ENCODE assay signal across 8 mouse cellular contexts in genomic region chr19:3767276-3767780, GRCm38 (mm10). TPM values are rescaled to one million over a fixed set of nuclear protein-coding genes. Genes with fewer than 3 reads are reported as not detected.
A peak's percentile ranks its signal among the peaks of the same experiment; 100 is the strongest.
DNase-seq lines count a peak whose midpoint lies in the region; ATAC-seq and TF ChIP-seq lines count a peak whose summit lies in the region.

Kmt5b (plus strand) TSS chr19:3767421.

- DNase-seq in left cerebral cortex, adult 18-20 months (ENCODE audit: low spot score in 2 of 2): peak; percentile 52 to 70
- DNase-seq in left cerebral cortex, adult 11 months (ENCODE audit: low spot score): no peak
- peak; percentile 20 for DNase-seq in c-Kit-positive CD71-positive TER-119-negative erythroid progenitor cells, embryonic 14.5 days (ENCODE audit: low read depth)
- DNase-seq in frontal cortex, postnatal 10 days (ENCODE audit: low spot score in 2 of 2): peak; percentile 63 to 68
- no peak for DNase-seq in hindbrain, embryonic 10.5 days (ENCODE audit: low spot score)
- peak; percentile 60 to 62 for DNase-seq in left cerebral cortex, adult 2 months (ENCODE audit: extremely low spot score in 1 of 2, low spot score in 2 of 2)

- peak within 1 kb of the TSS; percentile 96 for H3K4me3 ChIP-seq in hindbrain, embryonic 10.5 days
- H3K4me3 ChIP-seq in left cerebral cortex, adult 2 months: peak within 1 kb of the TSS; percentile 99
- peak within 1 kb of the TSS; percentile 50 for H3K4me3 ChIP-seq in macrophage (ENCODE audit: inconsistent target)
- peak within 1 kb of the TSS; percentile 83 for H3K4me3 ChIP-seq in stomach, embryonic 16.5 days (replicated peaks; ENCODE audit: low read length)

- H3K36me3 ChIP-seq in hindbrain, embryonic 10.5 days: peaks cover 9% of the 10 kb centered on the region; the same call in 1 of the 2 replicates
- no peaks in the 10 kb centered on the region for H3K36me3 ChIP-seq in macrophage (ENCODE audit: inconsistent target)
- no peaks in the 10 kb centered on the region for H3K36me3 ChIP-seq in stomach, embryonic 16.5 days (ENCODE audit: control insufficient read depth, insufficient read depth, low read length)

- no peaks in the 10 kb centered on the region for H3K27me3 ChIP-seq in hindbrain, embryonic 10.5 days (ENCODE audit: insufficient read depth, poor library complexity, severe bottlenecking)
- H3K27me3 ChIP-seq in stomach, embryonic 16.5 days (ENCODE audit: control insufficient read depth, insufficient read depth, low read length): no peaks in the 10 kb centered on the region

- no peak for TF ChIP-seq CTCF in left cerebral cortex, adult 2 months (IDR thresholded peaks at IDR 0.05)

- H3K4me2 ChIP-seq in stomach, embryonic 16.5 days (ENCODE audit: low read depth, low read length): peak within 1 kb of the TSS; percentile 79

- H3K4me1 ChIP-seq in hindbrain, embryonic 10.5 days (replicated peaks): peaks cover 27% of the 10 kb centered on the region
- H3K4me1 ChIP-seq in stomach, embryonic 16.5 days (ENCODE audit: control insufficient read depth, insufficient read depth, low read length): peaks cover 4% of the 10 kb centered on the region

- intact Hi-C loops in left cerebral cortex, adult 2 months (cut with DNase I): loop anchor here (2.0 to 5.0 kb wide), 2 partner anchors 41 to 60 kb away; partner anchors contain the start of gene 1810055G02Rik

- peak; percentile 26; the same call in 1 of the 2 replicates for ATAC-seq in stomach, embryonic 16.5 days (ENCODE audit: insufficient read depth, low FRiP score)

- WGBS in hindbrain, embryonic 10.5 days: under 1% methylated on average over 39 of the region's 39 CpGs
- WGBS in macrophage (ENCODE audit: missing documents): 1% methylated on average over 39 of the region's 39 CpGs
- WGBS in stomach, embryonic 16.5 days: under 1% methylated on average over 36 of the region's 39 CpGs

- peak within 1 kb of the TSS; percentile 100 for H3K27ac ChIP-seq in hindbrain, embryonic 10.5 days
- H3K27ac ChIP-seq in left cerebral cortex, adult 2 months: peak within 1 kb of the TSS; percentile 100
- H3K27ac ChIP-seq in macrophage: peak within 1 kb of the TSS; percentile 84
- peak within 1 kb of the TSS; percentile 100 for H3K27ac ChIP-seq in stomach, embryonic 16.5 days (ENCODE audit: low read length)

- peak within 1 kb of the TSS; percentile 99 for H3K9ac ChIP-seq in stomach, embryonic 16.5 days (ENCODE audit: low read length)

- peaks cover 33% of the 10 kb centered on the region for H3K79me2 ChIP-seq in macrophage (ENCODE audit: inconsistent target)

- no peaks in the 10 kb centered on the region for H3K9me3 ChIP-seq in hindbrain, embryonic 10.5 days
- no peaks in the 10 kb centered on the region for H3K9me3 ChIP-seq in stomach, embryonic 16.5 days (replicated peaks; ENCODE audit: control insufficient read depth, low read length)

RNA-seq across cellular contexts. Expression of gene Kmt5b, which starts in this region (rescaled TPM):
- 10 to 100 TPM; 48.8 to 49.8 TPM for total RNA-seq in left cerebral cortex, adult 18-20 months (2021)
- 30.6 and 37.1 TPM in 2 replicates for polyA plus RNA-seq in hindbrain, embryonic 10.5 days (2016; fragmentation: Nextera tagmentation; extraction: Ambion mirVana)
- total RNA-seq in left cerebral cortex, adult 2 months (2021): 10 to 100 TPM; 52.4 to 52.6 TPM
- 100 to 1,000 TPM in 24 of 26 experiments, 10 to 100 TPM in 2; 88.4 to 245 (median 174) TPM for total RNA-seq in macrophage (2018; cell fraction: chromatin; rRNA removed)
- total RNA-seq in macrophage (2018; cell fraction: cytosol; rRNA removed): 10 to 100 TPM; 11.6 to 31.1 (median 23.0) TPM
- 100 to 1,000 TPM in 8 of 26 experiments, 10 to 100 TPM in 18; 51.8 to 141 (median 84.1) TPM for total RNA-seq in macrophage (2018; cell fraction: nucleus; rRNA removed)
- 16.2 to 28.8 TPM (median 20.6 TPM) in 3 replicates for polyA plus RNA-seq in macrophage (2018)
- 22.2 and 22.6 TPM in 2 replicates for polyA plus RNA-seq in stomach, embryonic 16.5 days (2015; fragmentation: Nextera tagmentation; extraction: Ambion mirVana)

Comparison
In these comparisons a context has a peak if more than half of its experiments do, and no peak if none do; other contexts are left out.
1. DNase-seq: peak in left cerebral cortex, adult 18-20 months (2 of 2), c-Kit-positive CD71-positive TER-119-negative erythroid progenitor cells, embryonic 14.5 days (single experiment), frontal cortex, postnatal 10 days (2 of 2) and left cerebral cortex, adult 2 months (2 of 2); none in left cerebral cortex, adult 11 months (single experiment) and hindbrain, embryonic 10.5 days (single experiment).
2. Peak in every context shown above with its lines, with median percentiles within 50 percentile points of each other: H3K27ac ChIP-seq and H3K4me3 ChIP-seq.